Mouse (Mus musculus) heart, embryonic 10.5 days (tissue): Measurements from ENCODE around the gene Bcat2. TPM values are rescaled to one million over a fixed set of nuclear protein-coding genes. Genes with fewer than 3 reads are reported as not detected.

Source experiments
- polyA plus RNA-seq: library from polyadenylated mRNA; unstranded; fragments of >200 nt; fragmentation: Nextera tagmentation; extraction: Ambion mirVana; gene quantifications from 2 replicates; pipeline ENCODE4 v1.2.1, GENCODE M21; 2016

Bcat2 gene
- polyA plus RNA-seq, 1 experiment from 2014 or later = 76.7 TPM

Other genes with a start within 250 kb of the Bcat2 start
- 13.5 and 15.2 TPM in 2 replicates for gene Trpm4, start 236.4 kb upstream of the Bcat2 start, polyA plus RNA-seq
- 17.9 and 31.4 TPM in 2 replicates for gene Hrc, start 234.9 kb upstream of the Bcat2 start, polyA plus RNA-seq
- 2.4 and 2.9 TPM in 2 replicates for gene Ppfia3, start 203.1 kb upstream of the Bcat2 start, polyA plus RNA-seq
- gene Lin7b, start 199.6 kb upstream of the Bcat2 start, polyA plus RNA-seq = 0.59 and 1.4 TPM in 2 replicates
- 173 and 241 TPM in 2 replicates for gene Snrnp70, start 174.4 kb upstream of the Bcat2 start, polyA plus RNA-seq
- 0.28 and 0.45 TPM in 2 replicates for gene Kcna7, start 164.5 kb upstream of the Bcat2 start, polyA plus RNA-seq
- 1.5 and 2.6 TPM in 2 replicates for gene Ntf5, start 156.5 kb upstream of the Bcat2 start, polyA plus RNA-seq
- not detected in 2 replicates for gene Lhb, start 149.3 kb upstream of the Bcat2 start, polyA plus RNA-seq
- gene Gys1, start 135.3 kb upstream of the Bcat2 start, polyA plus RNA-seq = 79.9 and 124 TPM in 2 replicates
- gene Ruvbl2, start 132.1 kb upstream of the Bcat2 start, polyA plus RNA-seq = 121 and 175 TPM in 2 replicates
- 4,578 and 4,939 TPM in 2 replicates for gene Ftl1, start 110.3 kb upstream of the Bcat2 start, polyA plus RNA-seq
- gene Bax, start 103.3 kb upstream of the Bcat2 start, polyA plus RNA-seq = 187 and 244 TPM in 2 replicates
- 2.6 and 2.9 TPM in 2 replicates for gene Tulp2, start 88.3 kb upstream of the Bcat2 start, polyA plus RNA-seq
- gene Gm45808, start 83.3 kb upstream of the Bcat2 start, polyA plus RNA-seq = not detected in 2 replicates
- gene Dhdh, start 81.3 kb upstream of the Bcat2 start, polyA plus RNA-seq = 5.8 and 6.1 TPM in 2 replicates
- gene Nucb1, start 59.7 kb upstream of the Bcat2 start, polyA plus RNA-seq = 163 and 198 TPM in 2 replicates
- 28.2 and 31.2 TPM in 2 replicates for gene Ppp1r15a, start 43.9 kb upstream of the Bcat2 start, polyA plus RNA-seq
- gene Plekha4, start 43.8 kb upstream of the Bcat2 start, polyA plus RNA-seq = 0.59 and 0.64 TPM in 2 replicates
- 0.42 and 1.2 TPM in 2 replicates for gene Hsd17b14, start 15.3 kb upstream of the Bcat2 start, polyA plus RNA-seq
- not detected in 2 replicates for gene Fgf21, start 45.3 kb downstream of the Bcat2 start, polyA plus RNA-seq
- gene Fut1, start 47.1 kb downstream of the Bcat2 start, polyA plus RNA-seq = not detected in 2 replicates
- gene Izumo1, start 51.7 kb downstream of the Bcat2 start, polyA plus RNA-seq = 0.25 and 0.49 TPM in 2 replicates
- 17.6 and 20.5 TPM in 2 replicates for gene Rasip1, start 57.3 kb downstream of the Bcat2 start, polyA plus RNA-seq
- gene Mamstr, start 69.8 kb downstream of the Bcat2 start, polyA plus RNA-seq = 1.9 and 2.3 TPM in 2 replicates
- 1.1 and 1.3 TPM in 2 replicates for gene Fut2, start 96.2 kb downstream of the Bcat2 start, polyA plus RNA-seq
- 0.13 and 0.14 TPM in 2 replicates for gene Ntn5, start 113.9 kb downstream of the Bcat2 start, polyA plus RNA-seq
- gene Sec1, start 124.2 kb downstream of the Bcat2 start, polyA plus RNA-seq = 0.51 and 0.75 TPM in 2 replicates
- gene Car11, start 129.7 kb downstream of the Bcat2 start, polyA plus RNA-seq = 3.1 and 5.1 TPM in 2 replicates
- 2.7 and 3.2 TPM in 2 replicates for gene Dbp, start 134.9 kb downstream of the Bcat2 start, polyA plus RNA-seq
- gene Rpl18, start 145.3 kb downstream of the Bcat2 start, polyA plus RNA-seq = 860 and 1,046 TPM in 2 replicates
- 24.7 and 29.3 TPM in 2 replicates for gene Sphk2, start 147.8 kb downstream of the Bcat2 start, polyA plus RNA-seq
- gene Fam83e, start 151.1 kb downstream of the Bcat2 start, polyA plus RNA-seq = 0.76 and 1.2 TPM in 2 replicates
- gene Spaca4, start 155.7 kb downstream of the Bcat2 start, polyA plus RNA-seq = not detected in 2 replicates
- 0.57 and 1.8 TPM in 2 replicates for gene Lmtk3, start 213.6 kb downstream of the Bcat2 start, polyA plus RNA-seq
- gene Sult2b1, start 214.5 kb downstream of the Bcat2 start, polyA plus RNA-seq = 0.46 and 0.79 TPM in 2 replicates
- gene Cyth2, start 244.4 kb downstream of the Bcat2 start, polyA plus RNA-seq = 99.1 and 124 TPM in 2 replicates